Mouse (Mus musculus): Measurements from ENCODE around the gene Eif1. TPM values are rescaled to one million over a fixed set of nuclear protein-coding genes. Genes with fewer than 3 reads are reported as not detected.
"Not testable (repeated sequence)": the region's sequence is repeated elsewhere in the genome, so short reads cannot be mapped to it uniquely, and the experiment has no call there.

Eif1 gene
- 1,000 to 10,000 TPM; 1,938 to 3,125 (median 2,500) TPM for polyA plus RNA-seq (2017; shearing (Covaris generic))

GRCm38 (mm10) chr11:100319492-100320171, at the start of gene Eif1:
Eif1 (plus strand) TSS chr11:100319885.
- ATAC-seq: peak; percentile 64

GRCm38 (mm10) chr11:100271878-100272277, 47.8 kb upstream of the Eif1 start:
- ATAC-seq: no peak

GRCm38 (mm10) chr11:100274719-100275118, 45.0 kb upstream of the Eif1 start:
- ATAC-seq: no peak

GRCm38 (mm10) chr11:100275466-100275865, 44.2 kb upstream of the Eif1 start:
- ATAC-seq: no peak

- no peak for ATAC-seq
These were observed 41.8 kb upstream of the Eif1 start for GRCm38 (mm10) chr11:100277726-100278480.

GRCm38 (mm10) chr11:100278759-100279158, 40.9 kb upstream of the Eif1 start:
- ATAC-seq: no peak

- no peak for ATAC-seq
These were observed 37.8 kb upstream of the Eif1 start for GRCm38 (mm10) chr11:100281596-100282544.

GRCm38 (mm10) chr11:100282549-100282948, 37.1 kb upstream of the Eif1 start:
- ATAC-seq: no peak

GRCm38 (mm10) chr11:100284988-100285387, 34.7 kb upstream of the Eif1 start:
- no peak for ATAC-seq

- no peak for ATAC-seq
These were observed 32.7 kb upstream of the Eif1 start for GRCm38 (mm10) chr11:100287024-100287423.

- no peak for ATAC-seq
These were observed 30.7 kb upstream of the Eif1 start for GRCm38 (mm10) chr11:100288942-100289341.

GRCm38 (mm10) chr11:100290235-100290634, 29.4 kb upstream of the Eif1 start:
- ATAC-seq: no peak

GRCm38 (mm10) chr11:100292884-100293283, 26.8 kb upstream of the Eif1 start:
- ATAC-seq: no peak

GRCm38 (mm10) chr11:100295308-100295707, 24.4 kb upstream of the Eif1 start:
- peak; percentile 54 for ATAC-seq

GRCm38 (mm10) chr11:100297801-100298200, 21.9 kb upstream of the Eif1 start:
- ATAC-seq: no peak

GRCm38 (mm10) chr11:100298274-100299036, 21.2 kb upstream of the Eif1 start:
- ATAC-seq: peak; percentile 50

GRCm38 (mm10) chr11:100300293-100300692, 19.4 kb upstream of the Eif1 start:
- ATAC-seq: no peak

- no peak for ATAC-seq
These were observed 18.4 kb upstream of the Eif1 start for GRCm38 (mm10) chr11:100301292-100301691.

- no peak for ATAC-seq
These were observed 11.8 kb upstream of the Eif1 start for GRCm38 (mm10) chr11:100307900-100308299.

GRCm38 (mm10) chr11:100308672-100309071, 11.0 kb upstream of the Eif1 start:
- not testable (repeated sequence) for ATAC-seq

- no peak for ATAC-seq
These were observed 8.0 kb upstream of the Eif1 start for GRCm38 (mm10) chr11:100311656-100312055.

GRCm38 (mm10) chr11:100312096-100312679, 7.5 kb upstream of the Eif1 start:
- no peak for ATAC-seq
